Mouse (Mus musculus) heart, adult 2 months (tissue): ENCODE measurements around the gene Hist1h4n. TPM values are rescaled to one million over a fixed set of nuclear protein-coding genes. Genes with fewer than 3 reads are reported as not detected.
"Not testable (repeated sequence)": the region's sequence is repeated elsewhere in the genome, so short reads cannot be mapped to it uniquely, and the experiment has no call there.

Experiments
- DNase-seq, 2 experiments: peaks; one replicate each; pipeline ENCODE4 v3.0.0; 2021
- H3K27ac ChIP-seq: fragments of 200-600 bp; 2 replicates; pipeline ENCODE4 v1.8.1; 2022
- H3K27me3 ChIP-seq: fragments of 200-500 bp; 2 replicates; pipeline ENCODE4 v1.6.1; 2012; ENCODE audit warnings: mild to moderate bottlenecking, low read length, inconsistent platforms, mixed read lengths; ENCODE audit not compliant: control insufficient read depth, insufficient read depth
- H3K36me3 ChIP-seq: fragments of 200-500 bp; 2 replicates; pipeline ENCODE4 v1.6.1; 2012; ENCODE audit warnings: low read length, inconsistent platforms; ENCODE audit not compliant: control insufficient read depth, insufficient read depth
- H3K4me1 ChIP-seq: fragments of 200-500 bp; 2 replicates; pipeline ENCODE4 v1.6.1; 2011; ENCODE audit warnings: low read length; ENCODE audit not compliant: control insufficient read depth, insufficient read depth
- H3K4me3 ChIP-seq: fragments of 200-600 bp; 2 replicates; pipeline ENCODE4 v1.8.1; 2022
- H3K79me2 ChIP-seq: fragments of 200-500 bp; replicated peaks from 2 replicates; pipeline ENCODE4 v1.6.1; 2012; ENCODE audit warnings: mild to moderate bottlenecking, inconsistent platforms, low read length, moderate library complexity, mixed read lengths; ENCODE audit not compliant: control insufficient read depth, insufficient read depth
- H3K9ac ChIP-seq: fragments of 200-500 bp; 2 replicates; pipeline ENCODE4 v1.6.1; 2012; ENCODE audit warnings: low read depth, mild to moderate bottlenecking, control low read depth, inconsistent platforms, low read length, mixed read lengths
- CTCF ChIP-seq: fragments of 200-600 bp; IDR thresholded peaks from 2 replicates; pipeline ENCODE4 v1.8.1; 2022; ENCODE audit warnings: antibody characterized with exemption, mild to moderate bottlenecking, moderate library complexity
- EP300 ChIP-seq: fragments of 200-500 bp; IDR thresholded peaks from 2 replicates; pipeline ENCODE4 v1.6.1; 2011; ENCODE audit warnings: low read depth, low read length, control low read depth; ENCODE audit not compliant: insufficient read depth
- POLR2A ChIP-seq: fragments of 200-500 bp; IDR thresholded peaks from 2 replicates; pipeline ENCODE4 v1.6.1; 2011; ENCODE audit warnings: mild to moderate bottlenecking, low read depth, low read length, control low read depth; ENCODE audit not compliant: insufficient read depth
- WGBS: fragments of 180-500 bp; shearing (Covaris S2); methylation state at CpG from one replicate; pipeline ENCODE4 v1.1.7; 2018; 5-methylcytosine and 5-hydroxymethylcytosine counted together
- intact Hi-C: fragments of 180-260 bp; cut with DNase I; formaldehyde crosslinking; loops from one replicate; pipeline ENCODE4 v1.15.1; 2025
- microRNA-seq, 2 experiments: library from miRNA; unstranded; fragments of <30 nt; microRNA quantifications; one replicate each; pipeline ENCODE4 v1.2.0; 2021
- polyA plus RNA-seq: library from polyadenylated mRNA; depleted of rRNA; stranded (reverse); fragments of >200 nt; gene quantifications from 2 replicates; pipeline ENCODE4 v1.2.3, GENCODE M21; 2012; rRNA removed
- total RNA-seq, 2 experiments: library from RNA; stranded (reverse); gene quantifications; 2 replicates each; pipeline ENCODE4 v1.2.3; 2021

The Hist1h4n gene
- total and polyA plus RNA-seq, 3 experiments, result 3.7 to 4.9 (median 4.4) TPM

- WGBS, result 18% methylated on average over 8 of the region's 8 CpGs
- intact Hi-C loops, result loop anchor here (2.0 to 10.0 kb wide), 2 partner anchors 34 to 1798 kb away; partner anchors contain the start of genes Hist1h2ak and Hist1h4d
- DNase-seq, result no peak
- TF ChIP-seq POLR2A (no peak), EP300 (no peak), CTCF (no peak)
- peak overlapping the region; percentile 61; the same call in 1 of the 2 replicates for H3K9ac ChIP-seq
- H3K4me1 ChIP-seq, result peaks cover 2% of the 10 kb centered on the region; the same call in 1 of the 2 replicates
- H3K27me3 ChIP-seq, result no peaks in the 10 kb centered on the region
- no peaks in the 10 kb centered on the region for H3K79me2 ChIP-seq
- H3K4me3 ChIP-seq, result no peak overlapping the region
- no peaks in the 10 kb centered on the region for H3K36me3 ChIP-seq
- H3K27ac ChIP-seq, result no peak overlapping the region; the same call in 1 of the 2 replicates
Measured at GRCm38 (mm10) chr13:21786189-21786898, 45.7 kb downstream of the Hist1h4n start.

DNA sequence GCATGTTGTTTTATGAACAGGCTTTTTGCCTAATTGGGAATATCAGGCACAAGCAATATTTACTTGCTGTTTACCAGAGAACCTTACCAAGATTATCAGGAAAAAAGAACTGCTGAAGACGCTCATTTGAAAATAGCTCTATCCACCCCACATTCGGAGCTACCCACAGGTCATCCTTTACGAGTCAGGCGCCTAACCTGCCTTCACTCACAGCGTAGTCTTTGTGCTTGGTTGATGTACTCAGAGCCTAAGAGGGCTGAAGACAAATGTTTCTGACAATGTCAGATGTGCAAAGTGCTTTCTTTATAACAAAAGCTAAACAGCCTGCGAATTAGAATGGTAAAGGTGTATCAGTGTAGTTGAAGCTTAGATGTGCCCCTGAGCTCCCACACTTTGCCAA lies 47.7 kb downstream of the Hist1h4n start:
- WGBS, result 75% methylated on average over 6 of the region's 6 CpGs
- H3K9ac ChIP-seq, result no peak overlapping the region
- H3K27me3 ChIP-seq, result no peaks in the 10 kb centered on the region
- H3K79me2 ChIP-seq, result no peaks in the 10 kb centered on the region
- H3K27ac ChIP-seq, result no peak overlapping the region
- no peak for DNase-seq
- H3K4me3 ChIP-seq, result no peak overlapping the region
- no peaks in the 10 kb centered on the region for H3K36me3 ChIP-seq
- TF ChIP-seq POLR2A, result no peak
- TF ChIP-seq CTCF, result no peak
- no peak for TF ChIP-seq EP300
- intact Hi-C loops, result loop anchor here (10.0 kb wide), 1 partner anchor 1800 kb away; the partner anchor contains the start of gene Hist1h4d
- peaks cover 2% of the 10 kb centered on the region; the same call in 1 of the 2 replicates for H3K4me1 ChIP-seq

DNA sequence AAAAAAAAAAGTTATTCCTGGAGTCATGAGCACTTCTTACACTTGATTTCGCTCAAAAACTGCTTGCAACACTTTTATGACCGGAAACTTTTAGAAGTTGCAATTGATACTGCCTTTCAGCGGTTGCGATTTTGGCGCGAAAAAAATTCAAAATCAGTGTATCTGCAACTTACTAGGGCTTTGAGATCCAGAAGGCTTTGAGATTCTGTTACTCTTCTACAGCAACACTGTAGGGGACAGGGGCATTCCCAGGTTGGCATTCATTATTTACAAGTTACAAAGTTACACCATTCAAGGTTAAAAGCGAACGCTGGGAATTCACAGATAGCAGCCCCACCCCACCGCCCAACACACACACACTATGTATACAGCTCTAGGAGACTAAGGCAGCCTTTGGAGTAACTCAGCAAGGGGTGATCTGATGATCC lies 48.2 kb downstream of the Hist1h4n start:
- H3K9ac ChIP-seq, result no peak overlapping the region
- intact Hi-C loops, result loop anchor here (10.0 kb wide), 1 partner anchor 1801 kb away; the partner anchor contains the start of gene Hist1h4d
- 3% methylated on average over 9 of the region's 9 CpGs for WGBS
- H3K27me3 ChIP-seq, result no peaks in the 10 kb centered on the region
- peaks cover 2% of the 10 kb centered on the region; the same call in 1 of the 2 replicates for H3K4me1 ChIP-seq
- no peaks in the 10 kb centered on the region for H3K36me3 ChIP-seq
- H3K4me3 ChIP-seq, result peak overlapping the region; percentile 57
- H3K79me2 ChIP-seq, result no peaks in the 10 kb centered on the region
- no peak for TF ChIP-seq CTCF
- no peak for TF ChIP-seq POLR2A
- no peak for TF ChIP-seq EP300
- H3K27ac ChIP-seq, result peak overlapping the region; percentile 44
- DNase-seq, result peak in 1 of 2 experiments; percentile 5

DNA sequence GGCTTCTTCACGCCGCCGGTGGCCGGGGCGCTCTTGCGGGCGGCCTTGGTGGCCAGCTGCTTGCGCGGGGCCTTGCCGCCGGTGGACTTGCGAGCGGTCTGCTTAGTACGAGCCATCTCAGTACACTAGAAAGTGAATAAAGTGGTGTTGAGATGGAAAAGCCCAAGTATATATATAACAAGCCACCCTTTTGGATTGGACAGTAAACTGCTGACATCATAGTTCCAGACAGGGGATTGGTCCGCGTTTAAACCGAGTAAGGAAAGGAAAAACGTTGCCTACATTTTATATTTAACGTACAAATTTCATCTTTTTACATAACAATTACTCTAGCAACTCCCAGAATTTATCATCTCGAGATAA lies 48.8 kb downstream of the Hist1h4n start, which contains the start of gene Hist1h3i:
TSS of gene Hist1h3i (minus strand) at position 116 of the 363 bp plus-strand sequence.
- H3K4me1 ChIP-seq, result peaks cover 2% of the 10 kb centered on the region; the same call in 1 of the 2 replicates
- intact Hi-C loops, result loop anchor here (10.0 kb wide), 1 partner anchor 1802 kb away; the partner anchor contains the start of gene Hist1h4d
- no peaks in the 10 kb centered on the region for H3K36me3 ChIP-seq
- H3K79me2 ChIP-seq, result no peaks in the 10 kb centered on the region
- no peak for TF ChIP-seq EP300
- peak; percentile 63 for TF ChIP-seq POLR2A
- TF ChIP-seq CTCF, result no peak
- peak within 1 kb of the TSS; percentile 76 for H3K9ac ChIP-seq
- H3K4me3 ChIP-seq, result peak within 1 kb of the TSS; percentile 57
- under 1% methylated on average over 20 of the region's 20 CpGs for WGBS
- DNase-seq, result peak; percentile 42 to 70
- no peaks in the 10 kb centered on the region for H3K27me3 ChIP-seq
- H3K27ac ChIP-seq, result peak within 1 kb of the TSS; percentile 44

GRCm38 (mm10) chr13:21782361-21783254 lies 49.4 kb downstream of the Hist1h4n start:
- DNase-seq, result peak; percentile 33 to 41

More at GRCm38 (mm10) chr13:21782361-21783254, 49.4 kb downstream of the Hist1h4n start:
- H3K36me3 ChIP-seq, H3K79me2 ChIP-seq, H3K4me1 ChIP-seq, H3K27me3 ChIP-seq: not testable (repeated sequence)
- peak overlapping the region; percentile 76 for H3K9ac ChIP-seq
- 0 out of 2 replicates have a peak, but pooled peaks have one; percentile 43 for TF ChIP-seq POLR2A
- peak overlapping the region; percentile 57 for H3K4me3 ChIP-seq
- intact Hi-C loops, result loop anchor here (10.0 kb wide), 1 partner anchor 1802 kb away; the partner anchor contains the start of gene Hist1h4d
- H3K27ac ChIP-seq, result peak overlapping the region; percentile 44; the same call in 1 of the 2 replicates
- 6% methylated on average over 14 of the region's 35 CpGs for WGBS

Small RNA genes lying within 50 kb of the gene (microRNA-seq; reads per million reads assigned to microRNA genes)
- gene Gm19658 (0 reads per million in 2 experiments), gene Gm44346 (0 reads per million in 2 experiments), gene Gm44466 (0 reads per million in 2 experiments)

Other genes starting within 250 kb of the Hist1h4n start
- gene Olfr1362, start 218.2 kb downstream of the Hist1h4n start, total RNA-seq, result not detected
- not detected in 2 replicates for gene Olfr1362, start 218.2 kb downstream of the Hist1h4n start, polyA plus RNA-seq
- gene Olfr11, start 189.7 kb downstream of the Hist1h4n start, total RNA-seq, result not detected
- not detected in 2 replicates for gene Olfr11, start 189.7 kb downstream of the Hist1h4n start, polyA plus RNA-seq
- gene Olfr1361, start 168.8 kb downstream of the Hist1h4n start, total RNA-seq, result not detected
- not detected in 2 replicates for gene Olfr1361, start 168.8 kb downstream of the Hist1h4n start, polyA plus RNA-seq
- gene Olfr1360, start 154.8 kb downstream of the Hist1h4n start, total RNA-seq, result not detected
- gene Olfr1360, start 154.8 kb downstream of the Hist1h4n start, polyA plus RNA-seq, result not detected in 2 replicates
- gene Olfr1359, start 134.1 kb downstream of the Hist1h4n start, total RNA-seq, result not detected
- not detected in 2 replicates for gene Olfr1359, start 134.1 kb downstream of the Hist1h4n start, polyA plus RNA-seq
- 10 to 100 TPM; 10.5 to 12.9 TPM for gene Hist1h2bl, start 116.1 kb downstream of the Hist1h4n start, total RNA-seq
- not detected in 2 replicates for gene Hist1h2bl, start 116.1 kb downstream of the Hist1h4n start, polyA plus RNA-seq
- gene Hist1h2ai, start 115.8 kb downstream of the Hist1h4n start, total RNA-seq, result 1 to 10 TPM; 3.5 to 9.1 TPM
- 1.6 TPM in 1 of 2 replicates, not detected in the other for gene Hist1h2ai, start 115.8 kb downstream of the Hist1h4n start, polyA plus RNA-seq
- 1 to 10 TPM; 5.5 to 9.1 TPM for gene Hist1h3h, start 114.5 kb downstream of the Hist1h4n start, total RNA-seq
- gene Hist1h3h, start 114.5 kb downstream of the Hist1h4n start, polyA plus RNA-seq, result not detected in 2 replicates
- 1 to 10 TPM in 1 of 2 experiments, under 1 TPM in 1; 0.78 to 2.8 TPM for gene Hist1h2bm, start 110.2 kb downstream of the Hist1h4n start, total RNA-seq
- 0.27 TPM in 1 of 2 replicates, not detected in the other for gene Hist1h2bm, start 110.2 kb downstream of the Hist1h4n start, polyA plus RNA-seq
- gene Hist1h4j, start 97.1 kb downstream of the Hist1h4n start, total RNA-seq, result 1 to 10 TPM; 1.8 to 3.2 TPM
- gene Hist1h4j, start 97.1 kb downstream of the Hist1h4n start, polyA plus RNA-seq, result 0.73 TPM in 1 of 2 replicates, not detected in the other
- 10 to 100 TPM; 24.6 to 31.5 TPM for gene Hist1h4k, start 81.7 kb downstream of the Hist1h4n start, total RNA-seq
- 4.9 TPM in 1 of 2 replicates, not detected in the other for gene Hist1h4k, start 81.7 kb downstream of the Hist1h4n start, polyA plus RNA-seq
- 1 to 10 TPM; 1.3 to 4.2 TPM for gene Hist1h2ak, start 78.4 kb downstream of the Hist1h4n start, total RNA-seq
- gene Hist1h2ak, start 78.4 kb downstream of the Hist1h4n start, polyA plus RNA-seq, result 0.62 TPM in 1 of 2 replicates, not detected in the other
- gene Hist1h2bn, start 78.1 kb downstream of the Hist1h4n start, total RNA-seq, result 1 to 10 TPM; 2.6 to 6.9 TPM
- 1.6 and 1.9 TPM in 2 replicates for gene Hist1h2bn, start 78.1 kb downstream of the Hist1h4n start, polyA plus RNA-seq
- gene Hist1h1b, start 51.6 kb downstream of the Hist1h4n start, total RNA-seq, result 1 to 10 TPM; 2.3 to 2.5 TPM
- not detected in 2 replicates for gene Hist1h1b, start 51.6 kb downstream of the Hist1h4n start, polyA plus RNA-seq
- 10 to 100 TPM in 1 of 2 experiments, 1 to 10 TPM in 1; 9.1 to 13.1 TPM for gene Hist1h3i, start 48.8 kb downstream of the Hist1h4n start, total RNA-seq
- gene Hist1h3i, start 48.8 kb downstream of the Hist1h4n start, polyA plus RNA-seq, result 1.1 and 1.7 TPM in 2 replicates
- gene Hist1h2an, start 45.0 kb downstream of the Hist1h4n start, total RNA-seq, result not detected
- gene Hist1h2an, start 45.0 kb downstream of the Hist1h4n start, polyA plus RNA-seq, result not detected in 2 replicates
- 1 to 10 TPM; 1.9 to 2.3 TPM for gene Hist1h2bp, start 44.7 kb downstream of the Hist1h4n start, total RNA-seq
- gene Hist1h2bp, start 44.7 kb downstream of the Hist1h4n start, polyA plus RNA-seq, result not detected in 2 replicates
- 10 to 100 TPM; 24.4 to 26.4 TPM for gene Hist1h2bq, start 22.0 kb downstream of the Hist1h4n start, total RNA-seq
- gene Hist1h2bq, start 22.0 kb downstream of the Hist1h4n start, polyA plus RNA-seq, result 3.5 and 12.7 TPM in 2 replicates
- 1 to 10 TPM in 1 of 2 experiments, not detected in 1; 7.1 TPM for gene Hist1h2ao, start 21.7 kb downstream of the Hist1h4n start, total RNA-seq
- gene Hist1h2ao, start 21.7 kb downstream of the Hist1h4n start, polyA plus RNA-seq, result not detected in 2 replicates
- 10 to 100 TPM; 42.6 to 56.8 TPM for gene Hist1h4m, start 20.4 kb downstream of the Hist1h4n start, total RNA-seq
- gene Hist1h4m, start 20.4 kb downstream of the Hist1h4n start, polyA plus RNA-seq, result 1.6 TPM in 1 of 2 replicates, not detected in the other
- 1 to 10 TPM; 2.8 to 9.6 TPM for gene Hist1h2ap, start 1.3 kb upstream of the Hist1h4n start, total RNA-seq
- gene Hist1h2ap, start 1.3 kb upstream of the Hist1h4n start, polyA plus RNA-seq, result 1.1 and 3.4 TPM in 2 replicates
- gene Hist1h2br, start 1.5 kb upstream of the Hist1h4n start, total RNA-seq, result 10 to 100 TPM; 24.3 to 26.7 TPM
- 3.5 and 12.7 TPM in 2 replicates for gene Hist1h2br, start 1.5 kb upstream of the Hist1h4n start, polyA plus RNA-seq
- gene Zfp184, start 112.9 kb upstream of the Hist1h4n start, total RNA-seq, result under 1 TPM; 0.70 to 0.73 TPM
- gene Zfp184, start 112.9 kb upstream of the Hist1h4n start, polyA plus RNA-seq, result 0.35 and 0.43 TPM in 2 replicates
- not detected for gene Pom121l2, start 149.0 kb upstream of the Hist1h4n start, total RNA-seq
- 0.06 TPM in 2 replicates for gene Pom121l2, start 149.0 kb upstream of the Hist1h4n start, polyA plus RNA-seq
- gene Prss16, start 177.5 kb upstream of the Hist1h4n start, total RNA-seq, result not detected
- 0.23 TPM in 1 of 2 replicates, not detected in the other for gene Prss16, start 177.5 kb upstream of the Hist1h4n start, polyA plus RNA-seq
- 1 to 10 TPM; 8.1 to 10.0 TPM for gene Hist1h2ah, start 203.4 kb upstream of the Hist1h4n start, total RNA-seq
- gene Hist1h2ah, start 203.4 kb upstream of the Hist1h4n start, polyA plus RNA-seq, result 1.1 TPM in 1 of 2 replicates, not detected in the other
- gene Hist1h2bk, start 203.7 kb upstream of the Hist1h4n start, total RNA-seq, result 10 to 100 TPM in 1 of 2 experiments, 1 to 10 TPM in 1; 7.3 to 10.0 TPM
- not detected in 2 replicates for gene Hist1h2bk, start 203.7 kb upstream of the Hist1h4n start, polyA plus RNA-seq
- gene Hist1h4i, start 209.2 kb upstream of the Hist1h4n start, total RNA-seq, result 10 to 100 TPM; 11.9 to 18.1 TPM
- gene Hist1h4i, start 209.2 kb upstream of the Hist1h4n start, polyA plus RNA-seq, result 5.8 and 8.3 TPM in 2 replicates
- 1 to 10 TPM; 1.7 to 4.3 TPM for gene Hist1h2ag, start 210.7 kb upstream of the Hist1h4n start, total RNA-seq
- not detected in 2 replicates for gene Hist1h2ag, start 210.7 kb upstream of the Hist1h4n start, polyA plus RNA-seq
- gene Hist1h2bj, start 211.0 kb upstream of the Hist1h4n start, total RNA-seq, result 1 to 10 TPM; 2.8 to 3.6 TPM
- 0.59 TPM in 1 of 2 replicates, not detected in the other for gene Hist1h2bj, start 211.0 kb upstream of the Hist1h4n start, polyA plus RNA-seq